In the genomic region with DNA sequence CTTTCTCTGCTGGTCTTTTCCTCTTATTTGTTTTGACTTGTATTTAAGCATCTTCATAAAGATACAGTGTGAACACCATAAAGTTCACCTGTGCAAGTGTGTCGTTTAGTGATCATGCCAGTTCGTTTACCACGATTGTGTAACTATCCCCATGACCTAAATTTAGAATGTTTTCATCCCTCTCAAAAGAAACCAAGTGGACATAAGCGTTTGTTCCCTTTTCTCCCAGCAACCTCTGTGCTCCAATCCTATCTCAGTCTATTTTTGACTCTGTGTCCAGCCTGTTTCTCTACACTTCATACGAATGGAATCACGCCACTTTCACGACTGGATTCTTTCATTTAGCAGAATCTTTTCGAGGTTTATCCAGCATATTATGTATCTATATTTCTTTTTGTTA, we compare ENCODE assay signal across 24 mouse cellular contexts. TPM values are rescaled to one million over a fixed set of nuclear protein-coding genes. Genes with fewer than 3 reads are reported as not detected.
DNase-seq lines count a peak whose midpoint lies in the region; ATAC-seq and TF ChIP-seq lines count a peak whose summit lies in the region.
"Had no signal": no experiment of that assay in that cellular context is flagged by ENCODE, and none has a peak within 500 bp of the region (broad histone marks: within the 10 kb centered on the region; RNA-seq: fewer than 3 reads in every experiment).

No protein-coding gene starts in this region.

- no peaks in the 10 kb centered on the region for H3K27me3 ChIP-seq in heart, embryonic 13.5 days (replicated peaks)
- H3K27me3 ChIP-seq in CH12.LX (replicated peaks) = no peaks in the 10 kb centered on the region
- H3K27me3 ChIP-seq: kidney, embryonic 15.5 days; limb, embryonic 12.5 days; megakaryocyte, embryonic 14.5 days; neural tube, embryonic 13.5 days; Patski had no signal

- in situ Hi-C loops in CH12.LX (cut with MboI; ENCODE audit: low pct_ligation_motif_present, low pct_unique_long_range_greater_than_20kb, low sequenced_read_pairs) = no loop called here

- no peak for TF ChIP-seq EP300 in CH12.LX (IDR thresholded peaks at IDR 0.05; ENCODE audit: low read length)

- TF ChIP-seq RAD21 in CH12.LX (IDR thresholded peaks at IDR 0.05; ENCODE audit: low read depth, low read length) = no peak

- no peaks in the 10 kb centered on the region for H3K9me3 ChIP-seq in heart, embryonic 13.5 days
- H3K9me3 ChIP-seq in CH12.LX (replicated peaks; ENCODE audit: low read length) = no peaks in the 10 kb centered on the region
- H3K9me3 ChIP-seq: forebrain, embryonic 10.5 days; kidney, embryonic 15.5 days; limb, embryonic 12.5 days; megakaryocyte, embryonic 14.5 days; neural tube, embryonic 13.5 days had no signal

- H3K79me2 ChIP-seq in CH12.LX (replicated peaks; ENCODE audit: control insufficient read depth, extremely low read depth, insufficient read depth, poor library complexity, severe bottlenecking) = peaks cover 87% of the 10 kb centered on the region
- H3K79me2 ChIP-seq in macrophage (ENCODE audit: inconsistent target) = peaks cover 100% of the 10 kb centered on the region

- TF ChIP-seq POLR2A in CH12.LX (IDR thresholded peaks at IDR 0.05; ENCODE audit: low read depth, low read length) = no peak
- TF ChIP-seq POLR2A in embryonic fibroblast, embryonic 13.5 days (IDR thresholded peaks at IDR 0.05; ENCODE audit: low read depth, low read length) = no peak

- WGBS in heart, embryonic 13.5 days = 34% methylated on average over 8 of the region's 8 CpGs
- 23% methylated on average over 8 of the region's 8 CpGs for WGBS in macrophage (ENCODE audit: missing documents)

- peak overlapping the region; percentile 82 for H3K27ac ChIP-seq in heart, embryonic 13.5 days (replicated peaks)
- H3K27ac ChIP-seq in CH12.LX (ENCODE audit: insufficient read depth, low read depth) = peak overlapping the region; percentile 100
- H3K27ac ChIP-seq in embryonic fibroblast, embryonic 13.5 days (ENCODE audit: insufficient read depth, low read length) = peak overlapping the region; percentile 99; the same call in 1 of the 2 replicates
- peak overlapping the region; percentile 54 for H3K27ac ChIP-seq in macrophage
- H3K27ac ChIP-seq: forebrain, embryonic 10.5 days; hindbrain, embryonic 14.5 days; kidney, embryonic 15.5 days; limb, embryonic 12.5 days; neural tube, embryonic 13.5 days had no signal

- H3K36me3 ChIP-seq in heart, embryonic 13.5 days = no peaks in the 10 kb centered on the region
- H3K36me3 ChIP-seq in CH12.LX (replicated peaks in 1 of 2; ENCODE audit: control insufficient read depth in 1 of 2, insufficient read depth in 1 of 2, low read length in 1 of 2) (peaks cover 13 to 32% of the 10 kb centered on the region in 2 experiments), macrophage (ENCODE audit: inconsistent target) (no peaks in the 10 kb centered on the region)
- H3K36me3 ChIP-seq: forebrain, embryonic 10.5 days; kidney, embryonic 15.5 days; limb, embryonic 12.5 days; neural tube, embryonic 13.5 days had no signal

- dilution Hi-C loops in CH12.LX (cut with MboI; ENCODE audit: extremely low pct_ligation_motif_present, extremely low pct_unique_long_range_greater_than_20kb, low sequenced_read_pairs) = no loop called here

- intact Hi-C loops in heart, postnatal 36 days (cut with DNase I) = no loop called here

- no peak for ATAC-seq in heart, embryonic 13.5 days (ENCODE audit: extremely low read depth, insufficient number of reproducible peaks, low FRiP score, low TSS enrichment)
- ATAC-seq: intestine, embryonic 16.5 days; Patski had no signal

- DNase-seq in heart, postnatal 36 days = no peak
- no peak for DNase-seq in CH12.LX (ENCODE audit: extremely low read depth)
- no peak for DNase-seq in embryo, embryonic 10.5 days (ENCODE audit: low spot score)
- no peak for DNase-seq in lung, postnatal 36 days
- DNase-seq: adrenal gland, postnatal 14 days; cerebellum, adult 11-12 months; cerebellum, postnatal 14 days; embryo, embryonic 11 days; gastrocnemius, adult 2 months; kidney, postnatal 4 days; lung, adult 18-20 months; midbrain, embryonic 14.5 days; right cerebral cortex, adult 18-20 months had no signal

- H3K4me1 ChIP-seq in heart, embryonic 13.5 days = peaks cover 76% of the 10 kb centered on the region
- peaks cover 28 to 91% of the 10 kb centered on the region in 2 experiments for H3K4me1 ChIP-seq in CH12.LX (ENCODE audit: control insufficient read depth in 1 of 2, insufficient read depth in 2 of 2)
- H3K4me1 ChIP-seq in embryonic fibroblast, embryonic 13.5 days (ENCODE audit: control insufficient read depth, insufficient read depth, low read length) = peaks cover 12% of the 10 kb centered on the region

- H3K9ac ChIP-seq in heart, embryonic 13.5 days = peak overlapping the region; percentile 45; the same call in 1 of the 2 replicates
- peak overlapping the region; percentile 90 for H3K9ac ChIP-seq in CH12.LX (ENCODE audit: insufficient read depth, low read depth)
- H3K9ac ChIP-seq: hindbrain, embryonic 14.5 days; kidney, embryonic 15.5 days; limb, embryonic 12.5 days; neural tube, embryonic 13.5 days had no signal

- H3K4me2 ChIP-seq in heart, embryonic 13.5 days = peak overlapping the region; percentile 47
- H3K4me2 ChIP-seq in CH12.LX (ENCODE audit: insufficient read depth, low read depth, poor library complexity, severe bottlenecking) = peak overlapping the region; percentile 100
- H3K4me2 ChIP-seq: hindbrain, embryonic 14.5 days; kidney, embryonic 15.5 days; limb, embryonic 12.5 days; neural tube, embryonic 13.5 days had no signal

- TF ChIP-seq CTCF in CH12.LX (conservative IDR thresholded peaks at IDR 0.05 in 1 of 2, IDR thresholded peaks at IDR 0.05 in 1 of 2; ENCODE audit: low read depth in 2 of 2, low read length in 2 of 2) = no peak
- no peak for TF ChIP-seq CTCF in embryonic fibroblast, embryonic 13.5 days (IDR thresholded peaks at IDR 0.05; ENCODE audit: borderline replicate concordance, insufficient read depth, low read length)

- H3K4me3 ChIP-seq in heart, embryonic 13.5 days = 0 out of 2 replicates have a peak overlapping the region, but pooled peaks have one; percentile 9
- H3K4me3 ChIP-seq in CH12.LX (replicated peaks in 1 of 3; ENCODE audit: low read depth in 2 of 3, low read length in 2 of 3, poor library complexity in 1 of 3) = peak overlapping the region in 1 of 3 experiments; percentile 13
- no peak overlapping the region for H3K4me3 ChIP-seq in embryonic fibroblast, embryonic 13.5 days (ENCODE audit: insufficient read depth, low read length)
- no peak overlapping the region for H3K4me3 ChIP-seq in macrophage (ENCODE audit: inconsistent target)
- H3K4me3 ChIP-seq: forebrain, embryonic 10.5 days; gastrocnemius, adult 2 months; kidney, embryonic 15.5 days; limb, embryonic 12.5 days; neural tube, embryonic 13.5 days had no signal

TF ChIP-seq in CH12.LX, 34 proteins besides CTCF, POLR2A, EP300 and RAD21:
- TF ChIP-seq ELF1 (IDR thresholded peaks at IDR 0.05; ENCODE audit: low read depth, low read length) (no peak), GABPA (IDR thresholded peaks at IDR 0.05; ENCODE audit: insufficient replicate concordance, low read depth, low read length) (no peak), MAX (IDR thresholded peaks at IDR 0.05; ENCODE audit: low read length) (no peak), MYC (IDR thresholded peaks at IDR 0.05; ENCODE audit: low read depth, low read length) (no peak), NELFE (IDR thresholded peaks at IDR 0.05; ENCODE audit: low read depth, low read length) (no peak), NRF1 (IDR thresholded peaks at IDR 0.05; ENCODE audit: low read depth, low read length) (no peak), USF2 (conservative IDR thresholded peaks at IDR 0.05; ENCODE audit: low read depth, low read length) (no peak), JUN (IDR thresholded peaks at IDR 0.05; ENCODE audit: insufficient read depth, low read depth, low read length) (no peak), CHD2 (IDR thresholded peaks at IDR 0.05; ENCODE audit: low read length) (no peak)

RNA-seq across cellular contexts. Expression of gene Cdk6, which starts 40.5 kb away (rescaled TPM):
- polyA plus RNA-seq in heart, embryonic 13.5 days (2015; fragmentation: Nextera tagmentation; extraction: Ambion mirVana) = 28.1 and 30.9 TPM in 2 replicates
- total RNA-seq in heart, postnatal 36 days (2021) = 10 to 100 TPM; 10.6 to 14.0 TPM
- total RNA-seq in CH12.LX (2012; rRNA removed) (141 and 171 TPM in 2 replicates), CH12.LX (2014; rRNA removed) (34.7 and 40.4 TPM in 2 replicates)
- polyA plus RNA-seq in CH12.LX (2012; ENCODE audit: insufficient read length, low read depth) (45.2 and 50.8 TPM in 2 replicates), macrophage (2018) (15.0 to 53.3 TPM (median 24.2 TPM) in 3 replicates)
- 30.5 and 31.4 TPM in 2 replicates for polyA plus RNA-seq in embryonic fibroblast, embryonic 13.5 days (2011; ENCODE audit: insufficient read length, low read depth, missing spikeins)
- 1,000 to 10,000 TPM in 1 of 26 experiments, 100 to 1,000 TPM in 24, 10 to 100 TPM in 1; 90.3 to 1,159 (median 221) TPM for total RNA-seq in macrophage (2018; cell fraction: chromatin; rRNA removed)
- 100 to 1,000 TPM in 1 of 26 experiments, 10 to 100 TPM in 25; 36.6 to 113 (median 61.9) TPM for total RNA-seq in macrophage (2018; cell fraction: cytosol; rRNA removed)
- 100 to 1,000 TPM in 24 of 26 experiments, 10 to 100 TPM in 2; 91.9 to 814 (median 168) TPM for total RNA-seq in macrophage (2018; cell fraction: nucleus; rRNA removed)
